Mouse (Mus musculus) thymus, postnatal 36 days (tissue): Measurements from ENCODE around the gene Gm3336.

Source experiments
- DNase-seq, 2 experiments: peaks; one replicate each; pipeline ENCODE4 v3.0.0; 2022; ENCODE audit warnings: mixed read lengths in 2 of 2

Gm3336 gene

DNA sequence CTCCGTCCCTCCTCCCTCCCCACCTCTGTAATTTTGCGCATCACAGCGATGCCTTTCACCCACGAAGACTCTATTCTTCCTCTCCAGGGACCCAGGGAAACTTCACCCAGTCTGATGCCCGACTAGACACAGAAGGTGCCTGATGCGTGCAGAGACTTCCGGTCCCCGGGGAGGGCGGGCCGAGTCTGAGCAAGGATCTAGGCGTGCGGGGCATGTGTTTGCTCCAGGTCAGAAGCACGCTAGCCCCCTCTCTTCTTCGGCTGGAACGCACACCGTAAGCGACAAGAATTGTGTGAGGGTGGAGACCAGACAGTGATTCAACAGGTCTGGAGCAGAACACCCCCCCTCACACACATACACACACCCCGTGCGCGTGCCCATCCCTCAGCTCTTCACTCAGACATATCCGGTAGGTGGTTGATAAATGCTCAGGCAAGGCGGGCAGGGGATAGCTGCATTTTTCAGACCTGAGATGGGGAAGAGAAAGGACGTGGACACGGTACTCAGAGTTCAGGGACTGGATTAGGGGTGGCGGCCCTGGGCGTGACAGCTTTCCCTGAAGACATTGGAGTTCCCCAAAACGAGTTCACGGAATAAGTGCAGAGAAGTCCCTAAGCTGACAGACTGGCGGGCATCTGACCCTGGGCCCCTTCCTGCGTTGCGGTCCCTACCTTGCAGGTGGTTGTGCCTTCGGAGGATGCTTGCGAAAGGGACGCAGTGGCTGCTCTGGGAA, 47.7 kb downstream of the Gm3336 start:
- peak; percentile 73 for DNase-seq

DNA sequence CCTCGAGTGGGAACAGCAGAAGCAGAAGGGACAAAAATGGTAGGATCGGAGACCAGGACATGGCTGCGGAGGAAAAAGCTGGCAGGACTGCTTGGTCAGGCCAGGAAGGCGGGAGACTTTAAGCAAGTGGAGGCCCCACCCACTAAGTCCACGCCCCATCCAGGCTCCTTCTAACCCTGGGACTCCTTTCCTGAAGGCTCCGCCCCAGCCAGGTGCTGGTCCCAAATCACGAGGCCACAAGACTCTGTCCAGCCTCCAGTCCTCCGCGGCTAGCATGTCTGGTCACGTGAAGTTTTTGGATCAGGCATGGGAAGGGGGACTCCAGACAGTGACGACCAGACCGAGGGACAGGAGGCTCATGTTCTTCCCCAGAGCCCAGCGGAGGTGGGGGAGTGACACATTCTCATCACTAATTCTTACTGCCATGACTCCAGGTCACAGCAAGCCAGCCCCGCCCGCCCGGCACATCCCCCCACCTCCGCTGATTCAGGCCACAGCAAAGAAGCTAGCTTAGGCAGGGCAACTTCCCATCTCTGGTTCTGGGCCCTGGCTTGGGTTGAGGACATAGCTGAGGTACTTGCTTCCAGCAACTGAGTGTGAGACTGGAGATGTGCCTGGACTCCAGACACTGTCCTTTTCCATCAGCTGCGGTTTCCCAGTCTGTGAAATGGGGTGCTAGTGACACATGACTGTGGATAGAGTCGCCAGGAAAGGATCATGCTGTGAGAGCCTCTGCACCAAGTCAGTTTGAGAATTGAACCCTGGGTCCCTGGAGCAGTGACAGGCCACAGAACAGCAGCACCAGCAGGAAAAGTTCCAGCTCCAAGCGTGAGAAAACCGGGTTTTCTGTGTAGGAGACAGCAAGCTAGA, 48.5 kb downstream of the Gm3336 start:
- peak; percentile 30 to 57 for DNase-seq

DNA sequence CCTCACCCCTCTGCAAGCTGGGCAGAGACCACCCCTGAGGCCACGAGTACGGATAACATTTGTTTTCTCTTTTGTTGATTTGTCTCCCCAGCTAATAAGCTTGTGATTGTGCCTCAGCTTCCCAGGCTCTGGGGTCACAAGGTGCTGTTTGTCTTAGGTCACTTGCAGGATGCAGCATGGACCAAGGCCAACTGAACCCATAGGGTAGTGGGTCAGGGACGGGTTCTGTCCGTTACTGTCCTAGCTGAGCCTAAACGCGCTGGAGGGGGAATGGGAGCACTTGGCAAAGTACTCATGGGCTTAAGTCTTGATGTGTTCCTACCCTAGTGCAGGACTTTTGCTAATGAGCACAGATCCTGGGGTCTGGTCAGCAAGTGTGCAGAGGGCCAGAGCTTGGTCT, 49.2 kb downstream of the Gm3336 start:
- no peak for DNase-seq

DNA sequence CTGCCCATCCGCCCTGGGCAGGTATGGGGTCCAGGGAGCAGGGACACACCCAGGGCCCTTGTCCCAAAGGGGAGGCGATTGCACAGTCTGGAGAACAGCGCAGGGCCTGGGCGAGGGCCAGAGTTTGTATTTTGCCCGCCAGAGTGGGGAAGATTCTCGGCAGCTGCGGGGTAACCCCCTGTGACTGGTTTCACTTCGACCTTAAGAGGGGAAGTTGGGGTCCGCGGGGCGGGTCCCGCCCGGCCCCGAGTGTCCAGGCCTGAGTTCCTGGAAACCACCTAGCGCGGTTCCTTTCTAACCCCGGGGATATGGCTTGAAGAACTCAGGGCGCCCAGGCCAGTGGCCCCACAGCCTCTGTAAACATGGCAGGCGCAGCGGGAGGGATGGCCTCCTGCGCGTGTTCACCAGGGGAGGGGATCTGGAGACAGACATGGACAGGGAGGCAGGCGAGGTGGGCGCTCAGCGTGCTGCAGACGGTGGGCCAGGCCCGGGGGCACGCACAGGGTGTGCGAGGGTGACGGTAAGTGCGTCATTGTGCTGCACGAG, 50.0 kb downstream of the Gm3336 start:
- DNase-seq: peak in 1 of 2 experiments; percentile 38

DNA sequence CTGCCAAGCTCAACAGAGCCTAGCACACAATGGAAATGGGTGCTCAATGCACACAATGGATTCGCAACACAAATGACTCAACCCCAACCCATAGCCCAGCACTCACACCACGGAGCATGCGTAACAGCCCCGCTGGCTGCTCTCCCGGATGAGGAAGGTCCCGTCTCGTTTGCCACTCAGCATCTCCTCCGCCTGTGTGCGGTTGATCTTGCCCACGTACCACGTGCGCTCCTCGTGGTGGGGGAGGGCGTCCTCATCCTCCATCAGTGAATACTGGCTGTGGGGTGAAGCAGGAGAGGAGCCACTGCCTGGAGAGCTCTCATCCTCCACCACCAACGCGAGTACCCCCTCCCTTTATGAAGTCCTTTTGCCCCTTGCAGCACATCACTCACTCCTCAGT, 50.6 kb downstream of the Gm3336 start:
- DNase-seq: peak in 1 of 2 experiments; percentile 47

DNA sequence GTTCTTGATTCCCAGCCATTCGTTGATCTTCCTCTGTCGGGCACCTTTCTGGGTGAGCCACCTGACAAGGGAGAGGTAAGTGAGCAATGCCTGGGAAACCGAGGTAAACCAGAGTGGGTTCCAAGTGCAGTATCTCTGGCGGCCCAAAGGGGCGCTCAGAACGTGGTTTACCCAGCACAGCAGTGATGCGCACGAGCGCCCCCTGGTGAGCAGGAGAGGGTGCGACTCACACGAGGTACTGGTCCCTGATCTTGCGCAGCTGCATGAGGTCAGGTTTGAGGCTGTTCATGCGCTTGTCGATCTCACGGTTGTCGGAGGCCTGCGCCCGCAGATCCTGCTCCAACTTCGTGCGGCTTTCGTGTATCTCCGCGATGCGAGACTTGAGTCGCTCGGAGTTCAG, 51.0 kb downstream of the Gm3336 start:
- peak; percentile 96 to 97 for DNase-seq

DNA sequence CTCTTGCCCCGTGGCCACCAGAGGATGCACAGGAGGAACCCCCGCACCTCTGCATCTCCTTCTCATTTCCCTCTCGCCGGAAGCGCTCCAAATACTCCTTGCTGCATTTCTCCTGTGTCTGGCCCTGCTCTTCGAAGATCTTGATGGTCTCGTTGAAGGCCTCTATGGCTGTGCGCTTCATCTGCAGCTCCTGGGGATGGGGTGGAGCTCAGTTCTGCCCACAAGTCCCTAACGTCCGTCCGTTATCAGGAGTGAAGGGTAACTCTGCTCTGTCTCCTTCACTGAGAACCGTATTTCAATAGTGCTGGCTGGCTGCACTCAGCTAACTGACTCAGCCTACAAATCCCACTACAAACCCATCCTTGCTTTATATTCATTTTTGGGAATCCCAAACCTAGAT, 51.5 kb downstream of the Gm3336 start:
- no peak for DNase-seq

DNA sequence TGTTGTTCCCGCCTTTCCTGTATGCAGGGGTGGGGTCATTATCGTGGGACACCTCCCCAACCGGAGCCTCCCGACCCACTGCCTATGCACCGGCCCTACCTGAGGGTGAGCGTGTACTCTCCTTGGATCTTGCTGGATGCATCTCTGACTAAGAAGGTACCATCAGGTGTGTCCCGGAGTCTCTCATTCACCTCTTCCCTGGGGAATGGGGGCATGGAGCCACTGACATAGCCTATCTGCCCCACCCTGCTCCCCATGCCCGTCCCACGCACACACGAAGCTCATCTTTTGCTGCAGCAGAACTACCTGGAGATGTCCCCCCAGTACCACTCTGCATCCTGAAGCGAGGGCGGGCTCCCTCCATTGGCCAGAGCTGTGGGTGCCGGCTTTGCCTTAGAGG, 52.4 kb downstream of the Gm3336 start:
- DNase-seq: no peak

DNA sequence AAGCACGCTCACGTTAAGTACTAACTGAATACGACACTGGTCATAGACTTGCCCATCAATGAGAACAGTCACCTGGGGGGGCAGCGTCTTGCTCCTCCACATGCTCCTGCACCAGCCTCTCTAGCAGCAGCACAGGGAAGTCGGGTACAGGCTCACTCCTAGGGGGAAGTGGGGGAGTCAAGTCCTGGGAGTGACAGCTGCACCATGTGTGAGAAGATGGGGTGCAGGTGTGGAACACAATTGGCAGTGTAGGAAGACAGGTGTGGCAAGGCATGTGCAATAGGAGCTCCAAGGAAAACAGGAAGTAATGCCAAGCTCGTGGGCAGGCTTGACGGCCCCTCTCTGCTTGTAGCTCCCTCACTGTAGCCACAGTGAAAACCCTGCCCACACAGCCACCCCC, 52.9 kb downstream of the Gm3336 start:
- DNase-seq: no peak

DNA sequence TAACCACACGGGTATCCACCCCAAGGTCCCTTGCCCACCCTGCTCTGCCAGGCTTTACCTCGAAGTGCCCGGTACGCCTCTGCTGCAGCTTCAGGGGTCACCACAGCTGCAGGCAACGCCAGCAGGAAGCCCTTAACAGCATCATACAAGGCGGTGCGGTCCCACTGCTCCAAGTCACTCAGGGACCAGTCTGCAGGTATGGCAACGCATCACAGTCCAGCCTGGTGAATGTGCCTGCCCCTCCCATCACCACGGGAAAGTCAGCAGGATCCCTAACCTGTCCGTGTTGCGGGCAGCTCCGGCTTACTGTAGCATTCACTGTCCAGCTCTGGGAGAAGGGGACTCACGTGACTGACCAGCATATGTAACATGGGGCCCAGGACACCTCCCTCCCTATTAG, 53.7 kb downstream of the Gm3336 start:
- no peak for DNase-seq
